Mouse (Mus musculus) stomach, embryonic 15.5 days (tissue): ENCODE measurements around the gene Rsph3b. TPM values are rescaled to one million over a fixed set of nuclear protein-coding genes. Genes with fewer than 3 reads are reported as not detected.

Experiments used
- ATAC-seq: fragments of 200-750 bp; cut with Nextera tagmentation; 2 replicates; pipeline ENCODE4 v1.8.0; 2017; ENCODE audit warnings: low read depth, moderate number of reproducible peaks, moderate TSS enrichment; ENCODE audit not compliant: insufficient read depth, low FRiP score
- H3K27ac ChIP-seq: fragments of 300-500 bp; sonication (generic); 2 replicates; pipeline ENCODE4 v1.5.1; 2015; ENCODE audit warnings: mild to moderate bottlenecking, inconsistent platforms
- H3K27me3 ChIP-seq: fragments of 300-500 bp; sonication (generic); replicated peaks from 2 replicates; pipeline ENCODE4 v1.6.1; 2015; ENCODE audit warnings: inconsistent platforms
- H3K36me3 ChIP-seq: fragments of 300-500 bp; sonication (generic); 2 replicates; pipeline ENCODE4 v1.6.1; 2015; ENCODE audit warnings: inconsistent platforms
- H3K4me1 ChIP-seq: fragments of 300-500 bp; sonication (generic); 2 replicates; pipeline ENCODE4 v1.6.1; 2015; ENCODE audit warnings: inconsistent platforms
- H3K4me2 ChIP-seq: fragments of 300-500 bp; sonication (generic); 2 replicates; pipeline ENCODE4 v1.6.1; 2015; ENCODE audit warnings: mild to moderate bottlenecking, inconsistent platforms
- H3K4me3 ChIP-seq: fragments of 300-500 bp; sonication (generic); replicated peaks from 2 replicates; pipeline ENCODE4 v1.5.1; 2015; ENCODE audit warnings: inconsistent platforms
- H3K9ac ChIP-seq: fragments of 300-500 bp; sonication (generic); 2 replicates; pipeline ENCODE4 v1.6.1; 2015; ENCODE audit warnings: inconsistent platforms
- H3K9me3 ChIP-seq: fragments of 300-500 bp; sonication (generic); 2 replicates; pipeline ENCODE4 v1.6.1; 2016; ENCODE audit warnings: inconsistent platforms
- WGBS: fragments of 180-500 bp; shearing (Covaris S2); methylation state at CpG from one replicate; pipeline ENCODE4 v1.1.7; 2015; 5-methylcytosine and 5-hydroxymethylcytosine counted together
- microRNA-seq: library from miRNA; unstranded; fragments of <30 nt; microRNA quantifications from one replicate; pipeline ENCODE4, GENCODE M21; 2016
- polyA plus RNA-seq: library from polyadenylated mRNA; unstranded; fragments of >200 nt; fragmentation: Nextera tagmentation; extraction: Ambion mirVana; gene quantifications from 2 replicates; pipeline ENCODE4 v1.2.1, GENCODE M21; 2015

The Rsph3b gene
- polyA plus RNA-seq, 1 experiment from 2014 or later: 54.0 TPM

DNA sequence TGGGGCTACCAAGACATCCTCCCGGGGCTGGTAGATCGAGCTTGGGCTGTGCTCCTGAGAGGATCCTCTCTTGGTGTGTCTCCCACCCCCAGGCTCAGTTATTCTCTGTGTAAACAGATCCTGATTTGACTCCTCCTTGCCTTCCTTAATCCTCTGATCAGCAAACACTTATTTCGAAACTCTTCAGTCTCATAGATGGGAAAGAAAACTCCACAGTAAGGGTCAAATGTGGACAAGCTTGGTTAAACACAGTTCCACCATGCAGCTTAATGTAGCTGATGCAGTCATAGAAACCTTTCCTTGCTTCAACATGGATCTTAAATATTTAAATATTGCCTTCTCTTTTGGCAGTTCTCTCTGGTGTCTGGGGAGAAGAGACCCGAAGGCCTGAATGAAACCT is 88.4 kb downstream of the Rsph3b start:
- Histone ChIP-seq H3K36me3 (no peaks in the 10 kb centered on the region), H3K4me3 (no peak overlapping the region), H3K4me1 (peaks cover 26% of the 10 kb centered on the region), H3K27me3 (no peaks in the 10 kb centered on the region), H3K4me2 (0 out of 2 replicates have a peak overlapping the region, but pooled peaks have one; percentile 50), H3K9me3 (no peaks in the 10 kb centered on the region), H3K27ac (peak overlapping the region; percentile 85), H3K9ac (no peak overlapping the region)
- no peak for ATAC-seq
- 29% methylated on average over 4 of the region's 4 CpGs for WGBS

Small RNA genes lying within 50 kb of the gene (microRNA-seq; reads per million reads assigned to microRNA genes)
- gene Mir692-1: not detected

Other genes with a start within 250 kb of the Rsph3b start
- gene Ezr, start 165.9 kb downstream of the Rsph3b start, polyA plus RNA-seq: 223 and 228 TPM in 2 replicates
- gene Tagap1, start 12.5 kb upstream of the Rsph3b start, polyA plus RNA-seq: 45.5 and 47.3 TPM in 2 replicates
- gene Rnaset2b, start 22.0 kb upstream of the Rsph3b start, polyA plus RNA-seq: 255 and 280 TPM in 2 replicates
- 0.19 and 0.24 TPM in 2 replicates for gene Gm49721, start 30.2 kb upstream of the Rsph3b start, polyA plus RNA-seq
- not detected in 2 replicates for gene Gm1604a, start 76.9 kb upstream of the Rsph3b start, polyA plus RNA-seq
- gene Rps6ka2, start 221.4 kb upstream of the Rsph3b start, polyA plus RNA-seq: 8.5 and 9.4 TPM in 2 replicates